Mouse (Mus musculus) midbrain, embryonic 16.5 days (tissue): ENCODE measurements around the gene Pcx. TPM values are rescaled to one million over a fixed set of nuclear protein-coding genes. Genes with fewer than 3 reads are reported as not detected.

Experiments used
- ATAC-seq: fragments of 200-750 bp; cut with Nextera tagmentation; 2 replicates; pipeline ENCODE4 v1.8.0; 2017; ENCODE audit warnings: moderate TSS enrichment
- H3K27ac ChIP-seq: fragments of 300-500 bp; sonication (generic); 2 replicates; pipeline ENCODE4 v1.5.1; 2014; ENCODE audit warnings: mild to moderate bottlenecking, low read length, mixed read lengths
- H3K27me3 ChIP-seq: fragments of 300-500 bp; sonication (generic); 2 replicates; pipeline ENCODE4 v1.6.1; 2014; ENCODE audit warnings: low read depth, low read length, mixed read lengths; ENCODE audit not compliant: control insufficient read depth, insufficient read depth
- H3K36me3 ChIP-seq: fragments of 300-500 bp; sonication (generic); 2 replicates; pipeline ENCODE4 v1.6.1; 2014; ENCODE audit warnings: mild to moderate bottlenecking, low read length, moderate library complexity, mixed read lengths; ENCODE audit not compliant: control insufficient read depth, insufficient read depth
- H3K4me1 ChIP-seq: fragments of 300-500 bp; sonication (generic); 2 replicates; pipeline ENCODE4 v1.6.1; 2014; ENCODE audit warnings: mild to moderate bottlenecking, low read length, mixed read lengths; ENCODE audit not compliant: control insufficient read depth, insufficient read depth
- H3K4me2 ChIP-seq: fragments of 300-500 bp; sonication (generic); 2 replicates; pipeline ENCODE4 v1.6.1; 2014; ENCODE audit warnings: mild to moderate bottlenecking, low read length, mixed read lengths
- H3K4me3 ChIP-seq: fragments of 300-500 bp; sonication (generic); 2 replicates; pipeline ENCODE4 v1.5.1; 2014; ENCODE audit warnings: low read depth, mild to moderate bottlenecking, low read length, moderate library complexity, mixed read lengths
- H3K9ac ChIP-seq: fragments of 300-500 bp; sonication (generic); 2 replicates; pipeline ENCODE4 v1.6.1; 2014; ENCODE audit warnings: low read depth, low read length, mixed read lengths
- H3K9me3 ChIP-seq: fragments of 300-500 bp; sonication (generic); replicated peaks from 2 replicates; pipeline ENCODE4 v1.6.1; 2014; ENCODE audit warnings: mild to moderate bottlenecking, low read length, mixed read lengths; ENCODE audit not compliant: control insufficient read depth, poor library complexity, severe bottlenecking
- WGBS: fragments of 180-500 bp; shearing (Covaris S2); extraction: QIAGEN DNeasy Blood & Tissue Kit; methylation state at CpG from one replicate; pipeline ENCODE4 v1.1.7; 2014; 5-methylcytosine and 5-hydroxymethylcytosine counted together
- polyA plus RNA-seq: library from polyadenylated mRNA; unstranded; fragments of >200 nt; fragmentation: Nextera tagmentation; extraction: Ambion mirVana; gene quantifications from 2 replicates; pipeline ENCODE4 v1.2.1, GENCODE M21; 2015

The Pcx gene
- polyA plus RNA-seq, 1 experiment from 2014 or later: 35.3 TPM

DNA sequence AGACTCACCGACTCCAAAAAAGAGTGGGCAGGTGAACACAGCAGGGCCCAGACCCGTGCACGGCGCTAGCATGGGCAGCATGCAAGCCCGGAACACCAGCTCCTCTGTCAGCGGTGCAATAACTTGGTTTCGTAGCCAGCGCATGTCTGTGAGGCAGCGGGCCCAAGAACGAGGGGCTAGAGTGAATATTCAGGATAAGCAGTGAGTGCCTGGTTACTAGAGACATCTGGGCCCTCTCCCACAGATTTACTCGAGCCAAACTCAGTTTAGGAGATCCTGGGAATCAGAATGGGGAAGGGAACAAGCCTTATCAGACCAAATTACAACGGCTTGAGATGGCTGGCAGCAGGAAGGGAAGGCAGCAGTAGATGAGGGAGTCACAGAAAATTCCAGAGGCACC, 113.7 kb downstream of the Pcx start:
- Histone ChIP-seq H3K4me2 (no peak overlapping the region), H3K36me3 (peaks cover 7% of the 10 kb centered on the region), H3K27me3 (no peaks in the 10 kb centered on the region), H3K27ac (no peak overlapping the region), H3K4me1 (peaks cover 24% of the 10 kb centered on the region), H3K9ac (no peak overlapping the region), H3K9me3 (no peaks in the 10 kb centered on the region), H3K4me3 (no peak overlapping the region)
- WGBS: 94% methylated on average over 12 of the region's 12 CpGs
- no peak for ATAC-seq

DNA sequence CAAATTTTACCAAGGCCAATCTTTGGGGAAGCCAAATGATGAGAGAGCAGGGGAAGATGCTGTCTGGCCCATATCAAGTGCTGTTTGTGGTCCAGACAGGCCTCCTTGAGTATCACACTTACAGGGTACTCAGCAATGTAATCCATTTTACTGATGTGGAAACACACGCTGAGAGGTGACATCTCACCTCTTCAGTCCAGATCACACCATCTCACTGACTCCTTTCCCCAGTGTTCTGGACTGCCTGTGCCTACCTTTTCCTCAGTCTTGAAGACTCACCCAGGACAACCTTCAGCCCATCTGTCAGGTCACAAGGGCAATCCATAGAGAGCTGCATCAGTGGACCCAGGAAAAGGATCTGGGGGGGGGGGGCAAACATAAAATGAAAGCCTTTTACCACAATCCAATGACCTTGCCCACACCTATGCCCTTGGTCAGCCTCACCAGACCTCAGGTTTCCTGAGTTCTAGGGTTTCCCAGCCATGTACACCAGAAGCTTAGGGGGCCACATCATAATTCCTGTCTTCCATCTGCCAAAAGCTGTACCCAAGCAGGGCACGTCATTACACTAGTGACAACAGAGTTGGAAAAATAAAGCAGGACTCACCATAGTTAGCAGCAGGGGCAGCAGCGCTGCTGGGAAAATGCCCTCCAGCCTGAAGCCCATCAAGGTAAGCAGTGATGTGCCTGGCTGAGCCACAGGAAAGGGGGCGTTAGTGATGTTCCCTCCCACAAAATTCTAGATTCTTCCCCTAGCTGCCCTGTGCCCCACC, 114.3 kb downstream of the Pcx start:
- 32% methylated on average over 4 of the region's 4 CpGs for WGBS
- peaks cover 27% of the 10 kb centered on the region for H3K4me1 ChIP-seq
- peak; percentile 12 for ATAC-seq

DNA sequence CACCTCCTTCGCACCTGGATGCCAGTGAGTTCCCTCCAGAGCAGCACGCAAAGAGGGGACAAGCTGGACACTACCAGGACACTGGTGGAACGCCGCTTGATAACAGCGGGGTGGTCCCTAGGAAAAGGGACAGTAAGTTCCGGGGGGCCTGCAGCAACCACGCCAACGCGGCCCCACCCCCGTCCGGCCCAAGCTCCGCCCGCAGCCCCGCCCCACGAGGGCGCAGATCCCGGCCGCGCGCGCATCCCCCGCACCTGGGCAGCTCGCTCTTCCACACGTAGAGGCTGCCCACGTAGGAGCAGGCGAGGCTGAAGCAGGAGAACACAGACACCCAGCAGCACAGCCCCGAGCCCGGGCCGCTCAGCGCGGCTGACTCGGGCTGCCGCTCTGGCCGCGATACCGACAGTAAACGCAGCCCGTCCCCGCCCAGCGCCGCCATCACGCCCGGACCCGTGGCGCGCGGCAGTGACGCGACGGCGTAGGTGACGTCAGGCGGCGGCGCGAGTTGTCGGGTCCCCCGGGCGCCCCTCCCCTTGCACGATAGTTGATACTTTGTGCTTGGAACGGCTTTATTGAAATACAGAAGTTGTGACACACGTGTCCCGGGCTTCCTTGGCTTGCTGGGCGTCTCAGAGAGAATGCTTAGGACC, 115.0 kb downstream of the Pcx start, which contains the start of gene Rce1:
Gene Rce1, minus strand, starts transcription at position 463 of the 650 bp plus-strand sequence.
- peak within 1 kb of the TSS; percentile 96 for H3K27ac ChIP-seq
- peak; percentile 84 for ATAC-seq

More for the DNA sequence above, 114.3 kb downstream of the Pcx start:
- Histone ChIP-seq H3K4me2 (peak overlapping the region; percentile 77), H3K9ac (peak overlapping the region; percentile 89), H3K36me3 (peaks cover 7% of the 10 kb centered on the region), H3K27ac (peak overlapping the region; percentile 96), H3K27me3 (no peaks in the 10 kb centered on the region), H3K4me3 (peak overlapping the region; percentile 85), H3K9me3 (no peaks in the 10 kb centered on the region)

DNA sequence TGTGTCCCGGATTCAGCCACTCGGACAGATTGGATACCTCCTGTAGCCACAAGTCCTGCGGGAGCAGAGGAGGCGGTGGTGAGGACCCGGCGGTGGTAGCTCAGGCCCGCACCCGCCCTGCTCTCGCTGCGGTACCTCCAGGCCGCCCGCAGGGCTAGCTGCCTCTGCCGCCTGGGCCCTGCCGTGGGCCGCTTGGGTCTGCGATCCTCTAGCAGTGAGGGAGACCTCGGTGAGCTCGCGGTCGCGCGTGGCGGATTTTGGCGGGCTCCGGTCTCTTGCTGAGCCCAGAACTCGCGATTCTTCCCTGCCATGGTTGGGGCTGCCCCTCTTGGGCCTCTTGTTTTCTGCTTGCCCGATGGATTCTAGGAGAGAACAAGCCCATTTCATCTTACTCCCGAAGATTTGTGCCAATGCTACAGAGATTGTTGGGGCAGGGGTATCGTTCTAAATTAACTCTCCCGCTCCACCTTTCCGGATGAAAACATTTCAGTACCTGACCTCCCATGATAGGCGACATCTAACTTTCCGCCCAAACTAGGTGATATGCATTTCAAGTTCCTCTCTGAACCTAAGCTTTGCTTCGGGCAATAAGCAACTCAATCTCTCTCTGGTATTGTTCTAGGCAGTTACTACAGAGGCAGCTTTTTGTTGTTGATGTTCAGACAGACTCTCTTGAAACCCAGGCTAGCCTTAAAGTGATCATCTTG, 115.7 kb downstream of the Pcx start:
- ATAC-seq: peak; percentile 76
- WGBS: 1% methylated on average over 35 of the region's 35 CpGs
- peak overlapping the region; percentile 77 for H3K4me2 ChIP-seq

More for the DNA sequence above, 115.0 kb downstream of the Pcx start, which contains the start of gene Rce1:
- peaks cover 7% of the 10 kb centered on the region for H3K36me3 ChIP-seq
- peak within 1 kb of the TSS; percentile 89 for H3K9ac ChIP-seq
- under 1% methylated on average over 62 of the region's 64 CpGs for WGBS
- peaks cover 27% of the 10 kb centered on the region for H3K4me1 ChIP-seq
- H3K4me3 ChIP-seq: peak within 1 kb of the TSS; percentile 85
- peak within 1 kb of the TSS; percentile 77 for H3K4me2 ChIP-seq
- no peaks in the 10 kb centered on the region for H3K27me3 ChIP-seq
- H3K9me3 ChIP-seq: no peaks in the 10 kb centered on the region

DNA sequence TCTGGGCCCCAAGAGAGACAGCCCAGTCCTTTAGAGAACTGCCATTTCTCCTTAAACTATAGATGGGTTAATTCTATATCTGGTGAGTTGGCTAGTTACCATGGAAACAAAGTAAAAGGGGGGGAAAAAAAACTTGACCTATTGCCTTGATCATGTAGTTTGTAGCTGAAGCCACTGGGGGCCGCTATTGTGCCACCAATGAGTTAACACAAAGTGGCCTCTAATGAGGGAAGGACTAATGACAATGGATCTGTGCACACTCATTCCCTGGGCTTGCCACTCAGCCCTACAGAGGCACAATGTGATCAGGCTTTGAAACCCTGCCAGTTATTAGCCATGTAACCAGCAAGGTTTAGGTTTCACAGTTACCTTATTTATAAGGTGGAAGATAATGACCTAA, 118.5 kb downstream of the Pcx start:
- Histone ChIP-seq H3K36me3 (no peaks in the 10 kb centered on the region), H3K27me3 (no peaks in the 10 kb centered on the region), H3K9ac (peak overlapping the region; percentile 42; the same call in 1 of the 2 replicates), H3K9me3 (no peaks in the 10 kb centered on the region), H3K27ac (peak overlapping the region; percentile 69), H3K4me1 (peaks cover 27% of the 10 kb centered on the region), H3K4me2 (no peak overlapping the region), H3K4me3 (no peak overlapping the region)
- 0% methylated on average over 1 of the region's 1 CpGs for WGBS
- 0 out of 2 replicates have a peak, but pooled peaks have one; percentile 41 for ATAC-seq

More for the DNA sequence above, 115.7 kb downstream of the Pcx start:
- H3K36me3 ChIP-seq: peaks cover 4% of the 10 kb centered on the region
- no peaks in the 10 kb centered on the region for H3K27me3 ChIP-seq
- H3K27ac ChIP-seq: peak overlapping the region; percentile 96
- peaks cover 27% of the 10 kb centered on the region for H3K4me1 ChIP-seq
- no peaks in the 10 kb centered on the region for H3K9me3 ChIP-seq
- peak overlapping the region; percentile 85 for H3K4me3 ChIP-seq
- H3K9ac ChIP-seq: peak overlapping the region; percentile 89

DNA sequence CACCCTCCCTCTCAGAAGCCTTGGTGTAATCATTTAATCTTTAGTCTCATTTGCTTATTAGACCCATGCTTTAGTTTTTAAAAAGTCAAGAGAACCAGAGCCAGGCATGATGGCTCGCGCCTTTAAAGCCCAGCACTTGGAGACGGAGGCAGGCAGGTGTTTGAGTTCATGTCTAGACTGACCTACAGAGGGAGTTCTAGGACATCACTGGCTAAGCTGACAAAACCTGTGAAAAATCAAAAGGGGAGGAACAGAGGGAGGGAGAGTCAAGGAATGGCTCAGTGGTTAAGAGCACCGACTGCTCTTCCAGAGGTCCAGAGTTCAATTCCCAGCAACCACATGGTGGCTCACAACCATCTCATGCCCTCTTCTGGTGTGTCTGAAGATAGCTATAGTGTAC, 125.7 kb downstream of the Pcx start:
- no peak overlapping the region for H3K27ac ChIP-seq
- no peaks in the 10 kb centered on the region for H3K27me3 ChIP-seq
- no peak overlapping the region for H3K4me3 ChIP-seq
- no peak for ATAC-seq
- H3K36me3 ChIP-seq: no peaks in the 10 kb centered on the region
- no peaks in the 10 kb centered on the region for H3K4me1 ChIP-seq
- H3K4me2 ChIP-seq: no peak overlapping the region
- WGBS: 73% methylated on average over 4 of the region's 4 CpGs
- no peaks in the 10 kb centered on the region for H3K9me3 ChIP-seq
- H3K9ac ChIP-seq: no peak overlapping the region

DNA sequence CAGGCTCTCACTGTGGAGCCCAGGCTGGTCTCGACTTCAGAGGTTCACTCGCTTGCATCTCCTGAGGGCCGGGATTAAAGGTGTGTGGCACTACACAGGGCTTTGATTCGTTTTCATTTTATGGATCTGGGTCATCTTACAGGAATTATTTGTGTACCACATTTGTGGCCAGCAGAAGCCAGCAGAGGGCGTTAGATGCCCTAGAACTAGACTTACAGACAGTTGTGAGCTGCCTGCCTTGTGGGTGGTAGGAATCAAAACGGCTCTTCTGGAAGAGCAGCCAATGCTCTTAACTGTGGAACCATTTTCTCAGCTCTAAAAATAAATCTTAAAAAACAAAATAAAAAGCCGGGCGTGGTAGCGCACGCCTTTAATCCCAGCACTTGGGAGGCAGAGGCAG, 134.0 kb downstream of the Pcx start:
- no peak overlapping the region for H3K4me2 ChIP-seq
- no peaks in the 10 kb centered on the region for H3K4me1 ChIP-seq
- no peak overlapping the region for H3K9ac ChIP-seq
- no peak overlapping the region for H3K4me3 ChIP-seq
- no peak overlapping the region for H3K27ac ChIP-seq
- no peaks in the 10 kb centered on the region for H3K36me3 ChIP-seq
- WGBS: 39% methylated on average over 10 of the region's 10 CpGs
- H3K9me3 ChIP-seq: no peaks in the 10 kb centered on the region
- no peak for ATAC-seq
- no peaks in the 10 kb centered on the region for H3K27me3 ChIP-seq

DNA sequence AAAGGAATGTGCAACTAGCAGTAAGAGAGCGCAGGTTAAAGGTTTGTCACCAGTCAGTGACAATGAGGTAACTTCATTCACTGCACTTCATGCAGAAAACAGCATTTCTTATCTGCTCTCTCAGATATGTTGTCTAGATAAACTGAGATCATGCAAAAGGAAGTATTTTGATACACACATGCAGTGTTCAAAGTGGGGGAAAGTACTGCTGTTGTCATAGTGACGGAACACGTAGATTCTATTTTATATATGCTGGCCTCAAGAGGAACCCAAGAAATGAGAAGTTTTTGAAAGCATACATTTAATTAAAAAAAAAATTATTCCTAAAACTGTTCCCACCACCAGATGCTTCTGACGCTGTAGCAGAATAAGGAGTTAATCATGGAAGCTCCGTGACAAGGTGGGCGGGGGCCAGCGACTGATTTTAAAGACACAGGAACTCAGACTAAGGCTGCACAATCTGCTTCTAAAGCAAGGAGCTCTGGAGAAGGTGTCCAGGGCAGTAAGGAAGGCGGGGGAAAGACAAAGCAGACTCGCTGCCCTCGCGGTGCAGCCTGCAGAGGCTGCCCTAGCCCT, 136.7 kb downstream of the Pcx start:
- Histone ChIP-seq H3K9ac (no peak overlapping the region), H3K27me3 (no peaks in the 10 kb centered on the region), H3K36me3 (no peaks in the 10 kb centered on the region), H3K27ac (no peak overlapping the region), H3K4me1 (no peaks in the 10 kb centered on the region), H3K4me3 (no peak overlapping the region), H3K4me2 (no peak overlapping the region), H3K9me3 (no peaks in the 10 kb centered on the region)
- no peak for ATAC-seq
- 64% methylated on average over 11 of the region's 11 CpGs for WGBS
